Mouse (Mus musculus): ENCODE results near the gene Cnnm2. TPM values are rescaled to one million over a fixed set of nuclear protein-coding genes. Genes with fewer than 3 reads are reported as not detected.

Gene Cnnm2
- polyA plus RNA-seq, 1 experiment from 2014 or later = 3.8 TPM

DNA sequence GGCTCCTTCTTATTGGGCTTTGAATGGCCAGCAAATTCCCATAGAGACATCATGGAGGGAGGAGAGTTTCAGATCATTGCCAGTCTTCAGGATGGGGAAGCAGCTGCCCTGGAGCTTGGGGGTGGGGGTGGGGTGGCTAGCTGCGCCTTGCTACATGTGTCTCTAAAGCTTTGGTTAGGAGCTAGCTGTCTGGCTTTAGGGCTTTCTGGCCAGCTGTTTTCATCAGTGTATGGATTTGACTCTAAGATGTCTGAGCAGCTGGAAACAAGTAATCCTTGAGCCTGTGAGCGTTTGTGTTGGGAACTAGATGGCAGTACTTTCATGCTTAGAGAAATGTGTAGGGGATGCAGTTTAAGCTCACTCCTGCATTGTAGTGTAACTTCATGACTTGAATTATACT, 42.3 kb downstream of the Cnnm2 start:
- no peak for ATAC-seq (replicated peaks; ENCODE audit: insufficient number of reproducible peaks, low FRiP score, low TSS enrichment, low read depth)
- WGBS = 59% methylated on average over 2 of the region's 2 CpGs
- no peak overlapping the region for H3K9ac ChIP-seq (replicated peaks; ENCODE audit: low read length)
- H3K9me3 ChIP-seq (replicated peaks; ENCODE audit: control insufficient read depth, low read length) = no peaks in the 10 kb centered on the region
- DNase-seq (ENCODE audit: low spot score) = no peak
- no peak overlapping the region for H3K4me2 ChIP-seq (ENCODE audit: low read depth, low read length)
- no peaks in the 10 kb centered on the region for H3K36me3 ChIP-seq (replicated peaks; ENCODE audit: control insufficient read depth, insufficient read depth, low read depth, low read length)
- H3K27me3 ChIP-seq (ENCODE audit: control insufficient read depth, insufficient read depth, low read length) = no peaks in the 10 kb centered on the region
- H3K27ac ChIP-seq (replicated peaks; ENCODE audit: low read depth, low read length) = no peak overlapping the region
- no peaks in the 10 kb centered on the region for H3K4me1 ChIP-seq (ENCODE audit: control insufficient read depth, insufficient read depth, low read length)
- no peak overlapping the region for H3K4me3 ChIP-seq (ENCODE audit: low read depth, low read length)

DNA sequence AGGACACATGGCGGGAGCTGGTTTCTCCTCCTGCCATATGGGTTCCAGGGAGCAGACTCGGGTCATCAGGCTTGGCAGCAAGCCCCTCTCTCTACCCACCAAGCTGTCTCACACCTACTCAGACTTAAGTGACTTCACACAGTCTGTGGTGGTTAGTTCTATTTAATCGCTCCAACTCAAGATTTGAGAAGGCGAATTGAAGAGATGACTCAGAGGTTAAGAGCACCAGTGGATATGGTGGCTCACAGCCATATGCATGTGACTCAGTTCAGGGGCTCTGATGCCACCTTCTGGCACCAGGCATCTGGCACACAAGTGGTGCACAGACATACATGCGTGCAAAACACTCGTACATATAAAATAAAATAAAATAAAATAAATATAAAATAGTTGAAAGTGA, 43.4 kb downstream of the Cnnm2 start:
- Histone ChIP-seq H3K27me3 (ENCODE audit: control insufficient read depth, insufficient read depth, low read length) (no peaks in the 10 kb centered on the region), H3K4me2 (ENCODE audit: low read depth, low read length) (no peak overlapping the region), H3K36me3 (replicated peaks; ENCODE audit: control insufficient read depth, insufficient read depth, low read depth, low read length) (no peaks in the 10 kb centered on the region), H3K9me3 (replicated peaks; ENCODE audit: control insufficient read depth, low read length) (no peaks in the 10 kb centered on the region), H3K9ac (replicated peaks; ENCODE audit: low read length) (no peak overlapping the region), H3K27ac (replicated peaks; ENCODE audit: low read depth, low read length) (no peak overlapping the region), H3K4me3 (ENCODE audit: low read depth, low read length) (no peak overlapping the region), H3K4me1 (ENCODE audit: control insufficient read depth, insufficient read depth, low read length) (no peaks in the 10 kb centered on the region)
- DNase-seq (ENCODE audit: low spot score) = no peak
- ATAC-seq (replicated peaks; ENCODE audit: insufficient number of reproducible peaks, low FRiP score, low TSS enrichment, low read depth) = no peak
- 90% methylated on average over 6 of the region's 6 CpGs for WGBS

DNA sequence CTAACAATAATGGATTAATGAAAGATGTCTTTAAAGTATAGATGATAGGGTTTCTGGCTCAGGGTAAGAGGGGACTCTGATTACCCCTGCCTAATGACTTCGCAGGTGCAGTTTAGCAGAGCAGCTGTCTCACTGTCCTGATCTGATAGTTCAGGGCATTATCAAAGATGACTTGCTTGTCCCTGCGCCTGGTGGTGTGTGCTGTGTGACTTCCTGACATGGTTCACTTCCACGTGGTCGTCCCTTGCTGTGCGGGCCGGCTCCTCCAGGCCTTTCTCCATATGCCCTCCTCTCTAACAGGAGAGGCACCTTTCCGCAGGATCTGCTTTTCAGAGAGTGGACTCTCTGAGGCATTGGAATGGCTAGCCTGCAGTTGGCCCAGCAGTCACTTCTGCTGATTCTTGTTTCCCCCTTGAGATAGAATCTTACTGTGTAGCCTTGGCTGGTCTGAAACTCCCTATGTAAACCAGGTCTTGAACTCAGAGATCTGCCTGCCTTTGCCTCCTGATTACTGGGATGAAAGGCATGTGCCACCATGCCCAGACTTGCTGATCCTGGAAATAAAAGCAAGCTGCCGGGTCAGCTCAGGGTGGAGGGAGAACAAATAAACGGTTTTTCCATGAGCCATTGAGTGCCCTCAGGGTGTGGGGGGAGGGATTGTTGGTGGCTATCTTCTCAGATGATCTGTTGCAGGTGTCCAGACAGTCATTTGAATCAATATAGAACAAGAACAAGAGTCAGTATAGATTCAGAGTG, 44.7 kb downstream of the Cnnm2 start:
- ATAC-seq (replicated peaks; ENCODE audit: insufficient number of reproducible peaks, low FRiP score, low TSS enrichment, low read depth) (no peak), DNase-seq (ENCODE audit: low spot score) (no peak)
- Histone ChIP-seq H3K9ac (replicated peaks; ENCODE audit: low read length) (no peak overlapping the region), H3K27me3 (ENCODE audit: control insufficient read depth, insufficient read depth, low read length) (no peaks in the 10 kb centered on the region), H3K4me1 (ENCODE audit: control insufficient read depth, insufficient read depth, low read length) (no peaks in the 10 kb centered on the region), H3K36me3 (replicated peaks; ENCODE audit: control insufficient read depth, insufficient read depth, low read depth, low read length) (no peaks in the 10 kb centered on the region), H3K4me2 (ENCODE audit: low read depth, low read length) (no peak overlapping the region), H3K27ac (replicated peaks; ENCODE audit: low read depth, low read length) (no peak overlapping the region), H3K4me3 (ENCODE audit: low read depth, low read length) (no peak overlapping the region), H3K9me3 (replicated peaks; ENCODE audit: control insufficient read depth, low read length) (no peaks in the 10 kb centered on the region)
- WGBS = 69% methylated on average over 9 of the region's 9 CpGs

GRCm38 (mm10) chr19:46808261-46808660, 46.9 kb downstream of the Cnnm2 start:
- no peak overlapping the region for H3K27ac ChIP-seq (replicated peaks; ENCODE audit: low read depth, low read length)
- H3K36me3 ChIP-seq (replicated peaks; ENCODE audit: control insufficient read depth, insufficient read depth, low read depth, low read length) = no peaks in the 10 kb centered on the region
- no peak overlapping the region for H3K9ac ChIP-seq (replicated peaks; ENCODE audit: low read length)
- H3K4me1 ChIP-seq (ENCODE audit: control insufficient read depth, insufficient read depth, low read length) = no peaks in the 10 kb centered on the region
- ATAC-seq (replicated peaks; ENCODE audit: insufficient number of reproducible peaks, low FRiP score, low TSS enrichment, low read depth) (no peak), DNase-seq (ENCODE audit: low spot score) (no peak)
- no peak overlapping the region for H3K4me3 ChIP-seq (ENCODE audit: low read depth, low read length)
- H3K9me3 ChIP-seq (replicated peaks; ENCODE audit: control insufficient read depth, low read length) = no peaks in the 10 kb centered on the region
- H3K27me3 ChIP-seq (ENCODE audit: control insufficient read depth, insufficient read depth, low read length) = no peaks in the 10 kb centered on the region
- no peak overlapping the region for H3K4me2 ChIP-seq (ENCODE audit: low read depth, low read length)
- WGBS = 93% methylated on average over 5 of the region's 5 CpGs

DNA sequence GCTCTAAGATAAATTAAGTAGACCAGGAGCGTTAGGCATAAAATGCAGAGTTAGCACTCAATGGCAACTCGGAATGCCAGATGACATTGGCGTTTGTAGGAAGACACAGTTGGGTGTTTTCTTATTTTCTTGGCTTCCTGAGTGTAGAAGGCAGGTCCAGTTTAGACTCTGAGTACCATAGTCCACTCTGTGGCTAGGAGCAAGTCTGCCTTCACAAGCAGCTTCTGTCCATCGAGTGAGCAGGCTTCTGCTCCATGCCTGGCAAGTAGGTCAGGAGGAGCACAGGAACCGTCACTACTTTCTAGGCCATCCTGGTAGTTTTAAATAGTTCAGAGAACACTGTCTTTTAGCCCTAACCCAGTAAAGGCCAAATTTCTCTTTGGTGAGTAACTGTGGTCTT, 47.6 kb downstream of the Cnnm2 start:
- H3K27ac ChIP-seq (replicated peaks; ENCODE audit: low read depth, low read length) = no peak overlapping the region
- ATAC-seq (replicated peaks; ENCODE audit: insufficient number of reproducible peaks, low FRiP score, low TSS enrichment, low read depth) = no peak
- H3K9ac ChIP-seq (replicated peaks; ENCODE audit: low read length) = no peak overlapping the region
- H3K27me3 ChIP-seq (ENCODE audit: control insufficient read depth, insufficient read depth, low read length) = no peaks in the 10 kb centered on the region
- H3K4me2 ChIP-seq (ENCODE audit: low read depth, low read length) = no peak overlapping the region
- H3K9me3 ChIP-seq (replicated peaks; ENCODE audit: control insufficient read depth, low read length) = no peaks in the 10 kb centered on the region
- no peaks in the 10 kb centered on the region for H3K4me1 ChIP-seq (ENCODE audit: control insufficient read depth, insufficient read depth, low read length)
- no peak for DNase-seq (ENCODE audit: low spot score)
- H3K36me3 ChIP-seq (replicated peaks; ENCODE audit: control insufficient read depth, insufficient read depth, low read depth, low read length) = no peaks in the 10 kb centered on the region
- WGBS = 94% methylated on average over 5 of the region's 5 CpGs
- no peak overlapping the region for H3K4me3 ChIP-seq (ENCODE audit: low read depth, low read length)

DNA sequence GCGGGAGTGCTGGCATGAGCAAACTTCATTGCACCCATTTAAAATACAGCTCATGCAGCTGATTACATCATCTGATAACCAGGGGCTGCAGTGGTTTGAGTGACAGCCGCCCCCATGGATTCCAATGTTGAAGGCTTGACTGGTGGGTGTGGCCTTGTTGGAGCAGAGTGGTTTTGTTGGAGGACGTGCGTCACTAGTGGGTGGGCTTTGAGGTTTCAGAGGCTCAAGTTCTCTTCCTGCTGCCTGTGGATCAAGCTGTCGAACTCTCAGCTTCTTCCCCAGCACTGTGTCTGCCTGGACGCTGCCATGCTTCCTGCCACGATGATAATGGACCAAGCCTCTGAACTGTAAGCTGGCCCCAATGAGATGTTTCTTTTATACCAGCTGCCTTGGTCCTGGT, 57.9 kb downstream of the Cnnm2 start:
- H3K27me3 ChIP-seq (ENCODE audit: control insufficient read depth, insufficient read depth, low read length) = no peaks in the 10 kb centered on the region
- WGBS = 59% methylated on average over 7 of the region's 7 CpGs
- no peak overlapping the region for H3K4me2 ChIP-seq (ENCODE audit: low read depth, low read length)
- peak; percentile 16 for DNase-seq (ENCODE audit: low spot score)
- H3K4me1 ChIP-seq (ENCODE audit: control insufficient read depth, insufficient read depth, low read length) = no peaks in the 10 kb centered on the region
- ATAC-seq (replicated peaks; ENCODE audit: insufficient number of reproducible peaks, low FRiP score, low TSS enrichment, low read depth) = no peak
- no peak overlapping the region for H3K27ac ChIP-seq (replicated peaks; ENCODE audit: low read depth, low read length)
- H3K9ac ChIP-seq (replicated peaks; ENCODE audit: low read length) = no peak overlapping the region
- H3K4me3 ChIP-seq (ENCODE audit: low read depth, low read length) = no peak overlapping the region
- H3K36me3 ChIP-seq (replicated peaks; ENCODE audit: control insufficient read depth, insufficient read depth, low read depth, low read length) = no peaks in the 10 kb centered on the region
- H3K9me3 ChIP-seq (replicated peaks; ENCODE audit: control insufficient read depth, low read length) = no peaks in the 10 kb centered on the region

- ATAC-seq (replicated peaks; ENCODE audit: insufficient number of reproducible peaks, low FRiP score, low TSS enrichment, low read depth) = no peak
Observed at GRCm38 (mm10) chr19:46822491-46822890, 61.1 kb downstream of the Cnnm2 start.

DNA sequence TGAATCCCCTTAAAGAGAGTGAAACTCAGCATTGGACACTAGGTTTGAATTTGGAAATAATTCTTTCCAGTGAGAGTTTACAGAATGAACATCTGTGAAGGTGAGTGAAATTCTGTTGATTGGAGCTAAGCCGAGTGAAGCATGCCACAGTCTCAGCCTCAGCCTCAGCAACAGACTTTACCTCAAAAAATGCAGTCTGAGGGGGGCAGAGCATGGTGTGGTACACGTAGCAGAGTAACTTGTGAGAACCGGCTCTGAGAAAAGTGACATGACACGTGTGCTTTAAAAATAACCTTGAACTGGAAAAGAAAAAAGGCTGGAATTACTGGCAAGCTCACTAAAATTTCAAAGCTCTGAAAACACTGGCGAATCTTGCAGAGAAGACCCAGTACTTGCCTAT, 62.4 kb downstream of the Cnnm2 start:
- Histone ChIP-seq H3K27ac (replicated peaks; ENCODE audit: low read depth, low read length) (no peak overlapping the region), H3K4me1 (ENCODE audit: control insufficient read depth, insufficient read depth, low read length) (no peaks in the 10 kb centered on the region), H3K36me3 (replicated peaks; ENCODE audit: control insufficient read depth, insufficient read depth, low read depth, low read length) (no peaks in the 10 kb centered on the region), H3K4me3 (ENCODE audit: low read depth, low read length) (no peak overlapping the region), H3K27me3 (ENCODE audit: control insufficient read depth, insufficient read depth, low read length) (no peaks in the 10 kb centered on the region), H3K9ac (replicated peaks; ENCODE audit: low read length) (no peak overlapping the region), H3K9me3 (replicated peaks; ENCODE audit: control insufficient read depth, low read length) (no peaks in the 10 kb centered on the region), H3K4me2 (ENCODE audit: low read depth, low read length) (no peak overlapping the region)
- WGBS = 80% methylated on average over 5 of the region's 5 CpGs
- DNase-seq (ENCODE audit: low spot score) = no peak
- ATAC-seq (replicated peaks; ENCODE audit: insufficient number of reproducible peaks, low FRiP score, low TSS enrichment, low read depth) = no peak

More at GRCm38 (mm10) chr19:46822491-46822890, 61.1 kb downstream of the Cnnm2 start:
- no peak for DNase-seq (ENCODE audit: low spot score)
- H3K9me3 ChIP-seq (replicated peaks; ENCODE audit: control insufficient read depth, low read length) = no peaks in the 10 kb centered on the region
- H3K36me3 ChIP-seq (replicated peaks; ENCODE audit: control insufficient read depth, insufficient read depth, low read depth, low read length) = no peaks in the 10 kb centered on the region
- no peaks in the 10 kb centered on the region for H3K27me3 ChIP-seq (ENCODE audit: control insufficient read depth, insufficient read depth, low read length)
- no peak overlapping the region for H3K4me2 ChIP-seq (ENCODE audit: low read depth, low read length)
- 87% methylated on average over 4 of the region's 4 CpGs for WGBS
- H3K9ac ChIP-seq (replicated peaks; ENCODE audit: low read length) = no peak overlapping the region
- H3K4me1 ChIP-seq (ENCODE audit: control insufficient read depth, insufficient read depth, low read length) = no peaks in the 10 kb centered on the region
- no peak overlapping the region for H3K27ac ChIP-seq (replicated peaks; ENCODE audit: low read depth, low read length)
- H3K4me3 ChIP-seq (ENCODE audit: low read depth, low read length) = no peak overlapping the region

All from embryonic facial prominence, embryonic 11.5 days (tissue).